Mouse (Mus musculus) hindbrain, embryonic 11.5 days (tissue): ENCODE measurements at regions not wholly inside any gene's neighbourhood (a gene's known extent, or its start where the extent isn't known, plus 50 kb on each side); places are given as distances from the start of the nearest gene placed in this dataset.

Source experiments
- ATAC-seq: fragments of 200-750 bp; cut with Nextera tagmentation; 2 replicates; pipeline ENCODE4 v1.8.0; 2017; ENCODE audit warnings: mild to moderate bottlenecking, moderate TSS enrichment, moderate library complexity; ENCODE audit not compliant: low FRiP score
- DNase-seq: peaks from one replicate; pipeline ENCODE4 v3.0.0-alpha.2; 2015; ENCODE audit warnings: low spot score
- H3K27ac ChIP-seq: fragments of 300-500 bp; sonication (generic); 2 replicates; pipeline ENCODE4 v1.5.1; 2014; ENCODE audit warnings: mild to moderate bottlenecking, low read depth, low read length
- H3K27me3 ChIP-seq: fragments of 300-500 bp; sonication (generic); 2 replicates; pipeline ENCODE4 v1.6.1; 2014; ENCODE audit warnings: mild to moderate bottlenecking, low read length, moderate library complexity, mixed read lengths; ENCODE audit not compliant: control insufficient read depth, insufficient read depth
- H3K36me3 ChIP-seq: fragments of 300-500 bp; sonication (generic); 2 replicates; pipeline ENCODE4 v1.6.1; 2014; ENCODE audit warnings: mild to moderate bottlenecking, low read length, moderate library complexity, mixed read lengths; ENCODE audit not compliant: control insufficient read depth, insufficient read depth
- H3K4me1 ChIP-seq: fragments of 300-500 bp; sonication (generic); replicated peaks from 2 replicates; pipeline ENCODE4 v1.6.1; 2014; ENCODE audit warnings: low read length, mixed read lengths; ENCODE audit not compliant: control insufficient read depth, insufficient read depth
- H3K4me2 ChIP-seq: fragments of 300-500 bp; sonication (generic); replicated peaks from 2 replicates; pipeline ENCODE4 v1.6.1; 2014; ENCODE audit warnings: mild to moderate bottlenecking, low read depth, low read length
- H3K4me3 ChIP-seq: fragments of 300-500 bp; sonication (generic); 2 replicates; pipeline ENCODE4 v1.5.1; 2014; ENCODE audit warnings: low read depth, low read length
- H3K9ac ChIP-seq: fragments of 300-500 bp; sonication (generic); 2 replicates; pipeline ENCODE4 v1.6.1; 2014; ENCODE audit warnings: low read depth, low read length
- H3K9me3 ChIP-seq: fragments of 300-500 bp; sonication (generic); 2 replicates; pipeline ENCODE4 v1.6.1; 2016; ENCODE audit warnings: low read length; ENCODE audit not compliant: control insufficient read depth
- WGBS: fragments of 180-500 bp; shearing (Covaris S2); extraction: QIAGEN DNeasy Blood & Tissue Kit; methylation state at CpG from one replicate; pipeline ENCODE4 v1.1.7; 2014; 5-methylcytosine and 5-hydroxymethylcytosine counted together

DNA sequence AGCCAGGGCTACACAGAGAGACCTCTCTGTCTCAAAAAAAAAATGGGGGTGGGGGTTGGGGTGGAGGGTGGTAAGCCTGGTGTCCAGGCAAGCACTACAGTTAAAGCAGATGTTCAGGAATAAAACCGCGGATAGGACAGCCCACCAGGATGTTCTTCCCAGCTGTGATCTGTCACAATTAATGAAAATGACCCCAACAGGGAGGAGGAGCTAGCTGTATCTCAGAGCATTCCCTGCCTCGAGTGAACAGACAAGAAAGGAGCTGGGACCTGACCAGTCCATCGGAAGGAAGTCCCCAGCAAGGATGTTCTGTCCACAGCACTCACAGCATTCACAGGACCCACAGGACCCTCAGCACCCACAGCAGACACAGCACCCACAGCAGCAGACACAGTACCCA, 80.4 kb downstream of the Utp6 start:
- no peak overlapping the region for H3K9ac ChIP-seq
- H3K36me3 ChIP-seq, result no peaks in the 10 kb centered on the region
- no peak overlapping the region for H3K4me2 ChIP-seq
- H3K27ac ChIP-seq, result no peak overlapping the region
- WGBS, result 80% methylated on average over 4 of the region's 4 CpGs
- DNase-seq (no peak), ATAC-seq (no peak)
- H3K27me3 ChIP-seq, result no peaks in the 10 kb centered on the region
- no peak overlapping the region for H3K4me3 ChIP-seq
- H3K9me3 ChIP-seq, result no peaks in the 10 kb centered on the region
- H3K4me1 ChIP-seq, result no peaks in the 10 kb centered on the region

DNA sequence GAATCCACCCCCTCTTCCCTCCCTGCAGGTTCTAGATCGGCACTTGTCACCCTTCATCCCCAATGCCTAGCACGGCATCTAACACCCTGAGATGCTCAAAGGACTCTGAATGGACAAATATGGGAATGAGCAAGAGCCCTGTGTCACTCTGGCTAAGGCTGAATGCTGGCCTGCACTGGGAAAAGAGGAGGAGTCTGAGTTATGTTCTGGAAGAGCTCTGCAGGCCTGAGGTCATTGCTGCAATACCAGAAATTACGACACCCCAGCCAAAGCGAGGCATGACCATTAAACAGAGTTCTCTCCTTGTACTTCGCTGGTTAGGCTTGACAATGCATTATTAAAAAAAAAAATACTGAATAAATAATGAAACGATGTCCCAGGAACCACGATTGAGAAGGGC, 84.1 kb downstream of the Utp6 start:
- no peak for DNase-seq
- Histone ChIP-seq H3K27me3 (no peaks in the 10 kb centered on the region), H3K36me3 (no peaks in the 10 kb centered on the region), H3K9me3 (no peaks in the 10 kb centered on the region), H3K27ac (no peak overlapping the region), H3K4me2 (no peak overlapping the region), H3K4me3 (no peak overlapping the region), H3K4me1 (no peaks in the 10 kb centered on the region), H3K9ac (no peak overlapping the region)
- 86% methylated on average over 7 of the region's 7 CpGs for WGBS
- no peak for ATAC-seq

DNA sequence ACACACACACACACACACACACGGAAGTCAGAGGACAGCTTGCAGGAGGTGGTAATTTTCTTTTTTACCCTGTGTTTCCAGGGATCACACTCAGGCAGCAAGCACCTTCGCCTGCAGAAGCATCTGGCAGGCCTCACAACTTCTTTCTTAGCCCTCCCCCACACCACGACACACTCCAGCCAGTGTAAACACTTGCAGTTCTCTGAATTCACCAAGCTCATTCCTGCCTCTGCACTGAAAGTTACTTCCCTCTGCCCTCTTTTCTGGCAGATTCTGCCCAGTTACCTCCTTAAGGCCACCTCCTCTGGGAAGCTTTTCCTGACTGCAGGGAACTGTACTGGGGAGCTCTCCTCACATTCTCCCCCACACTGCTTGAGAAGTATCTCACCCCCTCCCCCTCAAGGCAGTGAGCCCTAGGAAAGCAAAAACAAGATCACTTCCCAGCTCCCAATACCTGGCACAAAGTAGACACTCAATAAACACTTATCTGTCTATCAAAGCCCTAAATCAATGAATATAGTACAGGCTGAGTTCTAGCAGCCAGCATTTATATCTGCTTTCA, 84.9 kb downstream of the Utp6 start:
- H3K4me3 ChIP-seq, result no peak overlapping the region
- no peaks in the 10 kb centered on the region for H3K36me3 ChIP-seq
- H3K4me2 ChIP-seq, result no peak overlapping the region
- no peak overlapping the region for H3K9ac ChIP-seq
- H3K4me1 ChIP-seq, result no peaks in the 10 kb centered on the region
- no peak for DNase-seq
- 49% methylated on average over 2 of the region's 3 CpGs for WGBS
- ATAC-seq, result no peak
- H3K27ac ChIP-seq, result no peak overlapping the region
- H3K27me3 ChIP-seq, result no peaks in the 10 kb centered on the region
- no peaks in the 10 kb centered on the region for H3K9me3 ChIP-seq

DNA sequence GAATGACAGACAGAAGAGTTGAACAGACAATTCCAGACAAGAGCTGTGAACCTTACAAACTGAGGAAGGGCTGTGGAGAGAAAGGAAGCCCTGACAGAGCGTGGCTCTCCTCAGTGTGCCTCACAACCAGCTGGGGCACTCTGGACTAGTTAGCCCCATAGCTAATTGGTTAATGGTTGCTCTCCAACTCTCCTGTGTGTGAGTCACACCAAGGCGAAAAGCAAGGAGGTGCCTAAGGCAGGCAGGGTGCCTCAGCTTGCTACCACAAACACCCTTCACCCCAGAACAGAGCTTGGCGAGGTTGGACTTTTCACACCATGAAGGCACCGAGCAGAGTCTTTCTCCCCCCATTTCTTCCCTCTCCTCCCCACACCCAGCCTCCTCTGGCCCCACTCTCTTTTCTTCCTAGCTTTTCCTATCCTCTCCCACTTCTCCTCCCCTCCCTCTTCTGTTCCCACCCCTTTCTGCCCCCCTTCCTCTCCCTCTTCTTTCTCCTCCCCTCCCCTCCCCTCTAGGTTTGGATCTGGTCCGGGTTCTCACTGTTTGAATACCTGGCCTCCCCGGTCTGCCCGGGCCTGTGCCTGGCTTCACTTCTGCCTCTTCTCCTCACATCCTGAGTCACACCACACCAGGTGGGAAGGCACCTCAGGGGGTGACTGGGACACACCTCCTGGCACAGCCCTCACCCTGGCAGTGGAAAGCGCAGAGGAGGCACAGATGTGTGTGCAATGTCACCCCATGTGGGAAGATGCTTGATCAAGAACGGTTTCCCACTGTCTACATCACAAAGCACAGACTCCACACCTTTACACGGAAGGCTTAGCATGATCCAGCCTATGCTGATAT, 90.2 kb downstream of the Utp6 start:
- Histone ChIP-seq H3K4me1 (no peaks in the 10 kb centered on the region), H3K27ac (no peak overlapping the region), H3K4me3 (no peak overlapping the region), H3K9ac (no peak overlapping the region), H3K4me2 (no peak overlapping the region), H3K9me3 (no peaks in the 10 kb centered on the region), H3K36me3 (no peaks in the 10 kb centered on the region), H3K27me3 (no peaks in the 10 kb centered on the region)
- WGBS, result 90% methylated on average over 10 of the region's 10 CpGs
- DNase-seq (no peak), ATAC-seq (no peak)

DNA sequence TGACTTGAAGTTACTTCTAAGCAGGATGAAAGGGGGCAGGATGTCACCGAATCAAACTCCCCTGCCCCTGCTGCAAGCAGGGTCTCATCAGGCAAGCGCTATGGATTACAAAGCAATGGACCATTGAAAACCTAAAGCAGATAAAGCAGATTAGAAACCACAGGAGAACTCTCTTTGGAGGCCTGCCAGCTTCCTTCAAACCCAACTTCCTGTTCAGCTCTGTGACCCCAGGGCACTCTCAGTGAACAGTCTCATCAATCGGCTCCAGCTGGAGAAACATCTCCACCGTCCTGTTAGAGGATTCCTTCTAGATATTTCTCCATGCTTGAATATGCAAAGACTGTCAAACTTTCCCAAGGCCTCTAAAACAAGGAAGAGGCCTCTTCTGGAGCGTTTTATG, 92.0 kb downstream of the Utp6 start:
- H3K4me2 ChIP-seq, result no peak overlapping the region
- H3K9ac ChIP-seq, result no peak overlapping the region
- no peak overlapping the region for H3K27ac ChIP-seq
- no peak overlapping the region for H3K4me3 ChIP-seq
- H3K36me3 ChIP-seq, result no peaks in the 10 kb centered on the region
- WGBS, result 70% methylated on average over 5 of the region's 5 CpGs
- no peaks in the 10 kb centered on the region for H3K27me3 ChIP-seq
- H3K4me1 ChIP-seq, result no peaks in the 10 kb centered on the region
- DNase-seq (peak; percentile 5), ATAC-seq (no peak)
- H3K9me3 ChIP-seq, result no peaks in the 10 kb centered on the region

DNA sequence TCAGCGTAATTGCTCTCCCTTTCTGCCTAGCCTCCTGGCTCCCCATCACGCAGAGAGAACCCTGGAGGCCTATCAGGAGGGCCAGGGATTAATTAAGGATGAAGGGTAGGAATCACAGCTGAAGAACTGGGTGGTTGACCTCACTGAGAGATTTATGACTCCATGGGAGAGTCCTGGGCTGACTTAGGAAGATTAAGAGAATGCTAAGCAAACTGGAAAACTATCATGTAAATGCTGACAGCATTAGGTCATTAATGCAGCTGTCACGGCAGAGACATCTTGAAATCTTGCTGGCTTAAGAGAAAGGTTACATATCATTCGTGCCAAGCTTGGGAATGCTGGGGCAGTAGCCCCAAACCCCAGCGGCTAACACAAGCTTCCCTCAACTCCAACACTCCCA, 93.2 kb downstream of the Utp6 start:
- 67% methylated on average over 5 of the region's 5 CpGs for WGBS
- ATAC-seq (no peak), DNase-seq (no peak)
- Histone ChIP-seq H3K9me3 (no peaks in the 10 kb centered on the region), H3K27me3 (no peaks in the 10 kb centered on the region), H3K4me1 (no peaks in the 10 kb centered on the region), H3K4me3 (no peak overlapping the region), H3K4me2 (no peak overlapping the region), H3K27ac (no peak overlapping the region), H3K36me3 (no peaks in the 10 kb centered on the region), H3K9ac (no peak overlapping the region)

DNA sequence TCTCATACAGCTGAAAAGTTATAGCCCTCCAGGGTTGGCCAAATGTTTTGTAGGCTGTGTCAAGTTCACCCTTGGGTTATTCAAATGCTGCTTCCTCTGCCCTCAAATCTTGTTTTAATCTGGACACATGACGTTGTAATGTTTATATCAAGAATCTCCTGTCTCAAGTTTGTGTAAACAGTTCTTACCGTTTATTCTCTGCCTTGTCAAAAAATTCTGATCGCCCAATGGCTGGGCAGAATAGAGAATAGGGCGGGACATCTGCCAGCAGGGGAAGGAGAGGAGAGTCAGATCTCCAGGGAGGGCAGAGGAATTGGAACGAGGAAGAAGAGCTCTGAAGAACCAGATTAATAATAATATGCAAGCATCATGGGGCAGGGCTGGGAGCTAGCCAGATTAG, 97.4 kb downstream of the Utp6 start:
- Histone ChIP-seq H3K9me3 (no peaks in the 10 kb centered on the region), H3K4me1 (no peaks in the 10 kb centered on the region), H3K36me3 (no peaks in the 10 kb centered on the region), H3K27me3 (no peaks in the 10 kb centered on the region), H3K9ac (no peak overlapping the region), H3K27ac (no peak overlapping the region), H3K4me3 (no peak overlapping the region), H3K4me2 (no peak overlapping the region)
- ATAC-seq, result no peak
- WGBS, result 72% methylated on average over 5 of the region's 5 CpGs
- DNase-seq, result no peak

DNA sequence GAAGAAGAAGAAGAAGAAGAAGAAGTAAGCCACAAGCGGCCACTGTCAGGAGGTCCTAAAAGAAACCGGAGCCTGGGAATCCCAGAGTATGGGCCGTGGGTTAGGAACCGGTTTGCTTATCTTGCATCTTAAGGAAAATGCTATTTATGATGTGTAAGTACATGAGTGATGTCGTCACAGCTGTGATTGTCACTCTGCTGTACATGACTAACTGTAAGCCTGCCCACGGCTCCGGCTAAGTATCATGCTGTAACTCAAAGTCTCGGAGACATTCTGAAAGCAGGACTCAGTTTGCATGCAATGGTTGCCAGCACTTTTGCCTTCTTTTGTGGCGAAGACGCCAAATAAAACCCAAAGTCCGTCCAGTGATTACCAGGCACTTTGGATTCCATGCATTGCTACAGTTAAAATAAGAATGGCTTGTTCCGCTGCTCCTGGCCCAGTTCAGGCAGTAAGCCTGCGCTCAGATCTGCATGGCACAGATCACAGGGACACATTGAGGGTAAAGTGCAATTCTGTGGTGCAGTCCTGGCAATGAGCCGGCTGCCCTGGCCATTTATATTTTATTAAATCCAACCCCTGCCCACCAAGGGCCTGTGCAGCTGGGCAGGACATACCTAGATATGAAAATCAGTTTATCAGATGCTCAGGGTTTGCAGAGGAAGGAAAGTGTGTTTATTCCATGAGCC, 98.6 kb downstream of the Utp6 start:
- H3K4me1 ChIP-seq, result no peaks in the 10 kb centered on the region
- H3K4me2 ChIP-seq, result no peak overlapping the region
- ATAC-seq, result no peak
- no peak overlapping the region for H3K9ac ChIP-seq
- H3K36me3 ChIP-seq, result no peaks in the 10 kb centered on the region
- no peak overlapping the region for H3K27ac ChIP-seq
- 91% methylated on average over 14 of the region's 14 CpGs for WGBS
- no peaks in the 10 kb centered on the region for H3K27me3 ChIP-seq
- DNase-seq, result no peak
- H3K4me3 ChIP-seq, result no peak overlapping the region
- H3K9me3 ChIP-seq, result no peaks in the 10 kb centered on the region
